Mouse (Mus musculus) embryonic facial prominence, embryonic 11.5 days (tissue): ENCODE data around the gene E2f8. TPM values are rescaled to one million over a fixed set of nuclear protein-coding genes. Genes with fewer than 3 reads are reported as not detected.

ENCODE experiments used
- ATAC-seq: fragments of 200-750 bp; cut with Nextera tagmentation; replicated peaks from 2 replicates; pipeline ENCODE4 v1.8.0; 2017; ENCODE audit warnings: low read depth; ENCODE audit not compliant: insufficient number of reproducible peaks, low FRiP score, low TSS enrichment
- DNase-seq: peaks from one replicate; pipeline ENCODE4 v3.0.0-alpha.2; 2015; ENCODE audit warnings: low spot score
- H3K27ac ChIP-seq: fragments of 300-500 bp; sonication (generic); replicated peaks from 2 replicates; pipeline ENCODE4 v1.5.1; 2014; ENCODE audit warnings: mild to moderate bottlenecking, low read depth, low read length, control low read depth
- H3K27me3 ChIP-seq: fragments of 300-500 bp; sonication (generic); 2 replicates; pipeline ENCODE4 v1.6.1; 2014; ENCODE audit warnings: mild to moderate bottlenecking, low read length, moderate library complexity, mixed read lengths; ENCODE audit not compliant: control insufficient read depth, insufficient read depth
- H3K36me3 ChIP-seq: fragments of 300-500 bp; sonication (generic); replicated peaks from 2 replicates; pipeline ENCODE4 v1.6.1; 2014; ENCODE audit warnings: low read depth, mild to moderate bottlenecking, low read length, moderate library complexity, mixed read lengths; ENCODE audit not compliant: control insufficient read depth, insufficient read depth
- H3K4me1 ChIP-seq: fragments of 300-500 bp; sonication (generic); 2 replicates; pipeline ENCODE4 v1.6.1; 2014; ENCODE audit warnings: low read length, mixed read lengths; ENCODE audit not compliant: control insufficient read depth, insufficient read depth
- H3K4me2 ChIP-seq: fragments of 300-500 bp; sonication (generic); 2 replicates; pipeline ENCODE4 v1.6.1; 2014; ENCODE audit warnings: low read depth, mild to moderate bottlenecking, control low read depth, low read length, moderate library complexity
- H3K4me3 ChIP-seq: fragments of 300-500 bp; sonication (generic); 2 replicates; pipeline ENCODE4 v1.5.1; 2014; ENCODE audit warnings: low read depth, low read length, control low read depth
- H3K9ac ChIP-seq: fragments of 300-500 bp; sonication (generic); replicated peaks from 2 replicates; pipeline ENCODE4 v1.6.1; 2014; ENCODE audit warnings: mild to moderate bottlenecking, control low read depth, low read length
- H3K9me3 ChIP-seq: fragments of 300-500 bp; sonication (generic); replicated peaks from 2 replicates; pipeline ENCODE4 v1.6.1; 2016; ENCODE audit warnings: mild to moderate bottlenecking, low read length, inconsistent platforms, mixed read lengths; ENCODE audit not compliant: control insufficient read depth
- WGBS: fragments of 180-500 bp; shearing (Covaris S2); extraction: QIAGEN DNeasy Blood & Tissue Kit; methylation state at CpG from one replicate; pipeline ENCODE4 v1.1.7; 2014; 5-methylcytosine and 5-hydroxymethylcytosine counted together
- polyA plus RNA-seq: library from polyadenylated mRNA; unstranded; fragments of >200 nt; fragmentation: Nextera tagmentation; extraction: Ambion mirVana; gene quantifications from 2 replicates; pipeline ENCODE4 v1.2.1, GENCODE M21; 2014

Gene E2f8
- polyA plus RNA-seq, 1 experiment from 2014 or later: 12.4 TPM

- Histone ChIP-seq H3K36me3 (no peaks in the 10 kb centered on the region), H3K27me3 (no peaks in the 10 kb centered on the region), H3K27ac (no peak overlapping the region), H3K9me3 (no peaks in the 10 kb centered on the region), H3K9ac (no peak overlapping the region), H3K4me2 (no peak overlapping the region), H3K4me1 (no peaks in the 10 kb centered on the region), H3K4me3 (no peak overlapping the region)
- DNase-seq (no peak), ATAC-seq (no peak)
- WGBS: 78% methylated on average over 2 of the region's 2 CpGs
These were observed 7.4 kb upstream of the E2f8 start for GRCm38 (mm10) chr7:48888751-48889150.

GRCm38 (mm10) chr7:48887973-48888372 is 6.6 kb upstream of the E2f8 start:
- Histone ChIP-seq H3K4me2 (no peak overlapping the region), H3K36me3 (no peaks in the 10 kb centered on the region), H3K4me1 (no peaks in the 10 kb centered on the region), H3K4me3 (no peak overlapping the region), H3K9ac (no peak overlapping the region), H3K9me3 (no peaks in the 10 kb centered on the region), H3K27ac (no peak overlapping the region), H3K27me3 (no peaks in the 10 kb centered on the region)
- 32% methylated on average over 8 of the region's 8 CpGs for WGBS
- ATAC-seq (no peak), DNase-seq (no peak)

- Histone ChIP-seq H3K27me3 (0 out of 2 replicates have a peak, but pooled peaks cover 3% of the 10 kb centered on the region), H3K4me3 (no peak overlapping the region), H3K9me3 (no peaks in the 10 kb centered on the region), H3K36me3 (no peaks in the 10 kb centered on the region), H3K4me2 (no peak overlapping the region), H3K9ac (no peak overlapping the region), H3K4me1 (no peaks in the 10 kb centered on the region), H3K27ac (no peak overlapping the region)
- DNase-seq: no peak
- 71% methylated on average over 5 of the region's 5 CpGs for WGBS
- ATAC-seq: no peak
These were observed 2.8 kb upstream of the E2f8 start for GRCm38 (mm10) chr7:48884266-48884611.

GRCm38 (mm10) chr7:48883525-48884265 is 2.3 kb upstream of the E2f8 start:
- Histone ChIP-seq H3K9ac (no peak overlapping the region), H3K27me3 (0 out of 2 replicates have a peak, but pooled peaks cover 3% of the 10 kb centered on the region), H3K4me2 (no peak overlapping the region), H3K4me3 (no peak overlapping the region), H3K27ac (no peak overlapping the region), H3K4me1 (no peaks in the 10 kb centered on the region), H3K9me3 (no peaks in the 10 kb centered on the region), H3K36me3 (no peaks in the 10 kb centered on the region)
- DNase-seq (no peak), ATAC-seq (no peak)
- WGBS: 76% methylated on average over 4 of the region's 4 CpGs

GRCm38 (mm10) chr7:48881971-48882609 is 694 bp upstream of the E2f8 start:
- Histone ChIP-seq H3K4me2 (peak overlapping the region; percentile 86), H3K36me3 (no peaks in the 10 kb centered on the region), H3K4me1 (no peaks in the 10 kb centered on the region), H3K27me3 (0 out of 2 replicates have a peak, but pooled peaks cover 3% of the 10 kb centered on the region), H3K4me3 (peak overlapping the region; percentile 81), H3K9ac (peak overlapping the region; percentile 63), H3K9me3 (no peaks in the 10 kb centered on the region), H3K27ac (no peak overlapping the region)
- no peak for ATAC-seq
- DNase-seq: peak; percentile 30
- WGBS: 1% methylated on average over 28 of the region's 28 CpGs

GRCm38 (mm10) chr7:48880591-48881481 is 560 bp downstream of the E2f8 start:
- peak; percentile 98 for ATAC-seq
- H3K27ac ChIP-seq: peak overlapping the region; percentile 89
- no peaks in the 10 kb centered on the region for H3K9me3 ChIP-seq
- H3K27me3 ChIP-seq: 0 out of 2 replicates have a peak, but pooled peaks cover 3% of the 10 kb centered on the region
- DNase-seq: peak; percentile 99
- H3K36me3 ChIP-seq: no peaks in the 10 kb centered on the region
- WGBS: under 1% methylated on average over 75 of the region's 77 CpGs
- peak overlapping the region; percentile 89 for H3K4me2 ChIP-seq
- H3K4me1 ChIP-seq: no peaks in the 10 kb centered on the region
- peak overlapping the region; percentile 81 for H3K4me3 ChIP-seq
- peak overlapping the region; percentile 92 for H3K9ac ChIP-seq

GRCm38 (mm10) chr7:48879574-48879973 is 1.8 kb downstream of the E2f8 start:
- Histone ChIP-seq H3K4me1 (no peaks in the 10 kb centered on the region), H3K4me2 (peak overlapping the region; percentile 16; the same call in 1 of the 2 replicates), H3K9me3 (no peaks in the 10 kb centered on the region), H3K9ac (no peak overlapping the region), H3K36me3 (peaks cover 5% of the 10 kb centered on the region; the same call in 1 of the 2 replicates), H3K4me3 (peak overlapping the region; percentile 18), H3K27ac (no peak overlapping the region), H3K27me3 (0 out of 2 replicates have a peak, but pooled peaks cover 3% of the 10 kb centered on the region)
- WGBS: 51% methylated on average over 3 of the region's 3 CpGs
- ATAC-seq (no peak), DNase-seq (no peak)
